Mouse (Mus musculus): ENCODE measurements around the gene Col25a1.

The Col25a1 gene

DNA sequence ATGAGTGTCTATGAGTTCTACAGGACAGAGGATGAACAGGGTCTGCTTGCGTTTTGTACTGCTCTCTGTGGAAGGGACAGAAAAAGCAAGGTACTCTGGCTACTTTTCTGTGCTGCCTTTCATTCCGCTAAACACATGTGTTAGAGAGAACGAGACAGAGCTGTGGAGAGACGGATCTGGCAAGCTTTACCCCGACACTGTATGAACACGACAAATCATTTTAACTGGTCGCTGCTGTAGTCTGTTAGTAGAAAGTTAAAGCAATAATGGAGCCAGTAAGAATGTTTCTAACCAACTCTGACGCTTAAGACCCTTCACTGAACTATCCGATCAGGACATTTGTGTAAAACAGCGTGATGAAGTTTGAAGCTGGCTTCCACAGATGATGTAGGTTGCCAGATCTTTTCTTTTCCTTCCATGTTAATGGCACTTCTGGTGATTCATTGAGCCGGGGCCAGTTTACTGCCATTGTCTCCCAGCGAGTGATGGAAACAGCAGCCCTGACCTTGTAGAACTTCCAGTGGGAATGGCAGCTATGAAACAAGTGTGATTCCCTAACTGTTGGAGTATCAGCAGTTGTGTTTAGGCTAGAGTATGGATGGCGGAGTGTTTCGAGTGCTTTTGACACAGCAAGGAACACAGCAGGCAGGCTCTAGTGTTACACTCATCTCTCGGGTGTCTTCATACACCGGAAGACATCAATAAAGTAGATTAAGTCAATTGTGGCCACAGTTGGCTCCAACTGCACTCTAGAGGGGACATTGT lies 437.2 kb downstream of the Col25a1 start:
- no peak for DNase-seq (ENCODE audit: low read depth, low spot score)

DNA sequence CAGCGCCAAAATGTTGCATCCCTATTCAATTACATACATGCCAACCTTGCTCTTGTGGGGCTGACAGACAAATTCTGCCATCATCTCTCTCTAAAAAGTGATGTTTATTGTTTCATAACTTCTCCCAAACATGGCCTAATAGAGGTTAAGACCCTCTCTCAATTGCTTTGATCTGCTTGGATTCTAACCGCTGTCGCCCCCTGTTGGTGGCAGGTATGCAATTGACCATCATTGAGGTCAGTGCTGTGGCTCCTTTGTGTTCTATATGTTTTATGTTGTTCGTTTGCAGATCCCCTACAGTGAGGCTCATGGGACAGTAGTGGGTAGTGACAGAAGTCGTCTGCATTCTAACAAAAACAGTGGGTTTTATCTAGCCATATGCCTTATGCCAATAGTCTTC lies 441.9 kb downstream of the Col25a1 start:
- DNase-seq (ENCODE audit: low read depth, low spot score): no peak

- DNase-seq (ENCODE audit: low read depth, low spot score): peak; percentile 52
Observed at GRCm38 (mm10) chr3:130574652-130575051, 443.4 kb downstream of the Col25a1 start.

DNA sequence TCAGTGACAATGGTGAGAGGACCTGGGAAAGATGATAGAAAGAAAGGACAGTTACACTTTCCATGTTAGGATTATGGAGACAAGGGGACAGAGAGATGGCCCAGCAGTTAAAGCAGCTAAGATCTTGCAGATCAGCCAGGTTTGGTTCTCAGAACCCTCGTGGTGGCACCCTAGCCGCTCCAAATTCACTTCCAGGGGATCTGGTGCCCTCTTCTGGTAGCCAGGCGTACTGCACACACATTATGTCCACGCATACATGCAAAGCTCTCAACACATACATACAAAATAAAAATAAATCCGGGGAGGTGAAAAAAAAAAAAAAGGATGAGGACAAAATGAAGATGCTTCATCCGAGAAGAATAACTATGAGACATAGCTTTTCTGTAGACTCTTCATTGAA lies 445.4 kb downstream of the Col25a1 start:
- no peak for DNase-seq (ENCODE audit: low read depth, low spot score)

DNA sequence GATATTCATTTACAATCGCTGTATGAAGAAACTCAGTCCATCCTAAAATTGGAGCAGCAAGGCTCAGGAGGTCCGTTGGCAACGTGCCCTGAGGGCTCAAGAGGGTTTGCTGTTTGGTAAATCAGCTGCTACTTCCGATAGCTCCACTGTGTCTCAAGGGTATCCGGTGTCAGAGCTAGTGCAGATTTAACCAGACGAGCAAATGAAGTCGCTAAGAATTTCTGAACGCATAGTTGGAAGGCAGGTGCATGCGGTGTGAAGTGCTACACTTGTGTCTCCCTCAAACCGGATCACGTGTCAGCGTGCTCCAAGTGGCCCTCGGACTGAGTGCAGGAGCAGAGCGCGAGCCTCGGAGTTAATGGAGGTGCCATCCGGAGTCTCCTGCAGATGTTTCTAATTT lies 448.2 kb downstream of the Col25a1 start:
- DNase-seq (ENCODE audit: low read depth, low spot score): peak; percentile 41

DNA sequence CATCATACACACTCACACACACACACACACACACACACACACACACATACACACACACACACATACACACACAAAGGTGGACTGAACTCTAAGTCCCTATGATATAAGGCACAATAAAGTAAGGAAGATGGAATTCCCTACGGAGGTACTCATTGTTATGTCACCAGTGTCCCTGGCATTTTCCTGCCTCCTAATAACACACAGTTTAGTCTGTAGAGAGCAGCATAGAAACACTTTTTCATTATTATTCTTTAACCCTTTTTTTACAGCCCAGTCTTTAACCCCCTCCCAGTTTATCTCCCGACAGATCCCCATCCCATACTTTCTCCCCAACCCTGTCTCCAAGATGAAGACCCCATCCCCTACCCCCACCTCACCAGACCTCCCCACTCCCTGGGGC lies 450.3 kb downstream of the Col25a1 start:
- no peak for DNase-seq (ENCODE audit: low read depth, low spot score)

DNA sequence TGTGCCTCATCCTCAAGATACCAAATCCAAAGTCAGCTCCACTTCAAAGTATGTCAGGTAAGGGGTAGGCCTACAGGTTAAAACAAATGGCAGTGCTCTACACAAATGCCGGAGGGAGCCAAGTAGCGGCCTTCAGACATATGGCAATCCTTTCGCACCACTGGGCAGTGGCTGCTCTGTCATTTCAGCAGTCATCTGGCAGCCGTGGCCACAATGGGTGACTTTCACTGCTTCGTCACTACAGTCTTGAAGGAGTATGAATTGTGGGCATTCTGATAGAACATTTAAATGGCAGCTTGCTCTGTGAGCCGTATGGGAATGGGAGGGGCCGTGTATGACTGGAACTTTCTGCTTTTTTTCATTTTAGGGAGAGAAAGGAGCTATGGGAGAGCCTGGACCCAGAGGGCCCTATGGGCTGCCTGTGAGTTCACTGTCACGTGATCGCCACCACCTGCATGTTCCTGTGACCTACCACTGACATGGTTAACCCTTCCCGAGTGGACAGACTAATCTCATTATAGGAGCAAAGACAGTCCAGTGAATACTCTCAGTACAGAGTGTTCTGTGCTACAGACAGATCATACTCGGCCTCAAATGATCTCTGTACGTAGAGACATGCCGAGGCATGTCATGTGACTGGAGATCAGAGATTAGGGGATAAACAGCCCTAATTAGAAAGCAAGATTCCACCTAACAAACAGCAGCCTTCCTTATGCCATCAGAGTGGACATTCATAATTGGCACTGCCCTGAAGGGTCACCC lies 451.8 kb downstream of the Col25a1 start:
- DNase-seq (ENCODE audit: low read depth, low spot score): no peak

DNA sequence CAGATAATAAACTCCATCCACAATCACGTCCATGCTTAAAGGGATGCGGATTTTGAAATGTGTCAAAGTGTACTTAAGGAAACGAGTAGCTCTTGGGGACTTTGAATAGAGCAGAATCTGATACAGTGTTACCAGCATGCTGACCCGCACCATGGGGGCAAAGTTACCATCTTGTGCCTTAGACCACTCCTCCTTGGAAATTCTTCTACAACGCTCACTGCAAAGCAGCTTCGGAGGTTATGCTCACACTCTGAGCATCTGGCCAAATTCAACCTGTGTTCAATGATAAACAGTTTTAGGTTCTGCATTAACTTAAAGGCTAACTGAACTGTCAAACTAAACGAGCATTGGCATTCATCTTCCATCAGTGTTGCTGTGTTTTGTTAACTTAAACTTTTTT lies 452.7 kb downstream of the Col25a1 start:
- DNase-seq (ENCODE audit: low read depth, low spot score): no peak

GRCm38 (mm10) chr3:130595050-130595449 lies 463.7 kb downstream of the Col25a1 start:
- no peak for DNase-seq (ENCODE audit: low read depth, low spot score)

- DNase-seq (ENCODE audit: low read depth, low spot score): no peak
Observed at GRCm38 (mm10) chr3:130601491-130601890, 470.2 kb downstream of the Col25a1 start.

DNA sequence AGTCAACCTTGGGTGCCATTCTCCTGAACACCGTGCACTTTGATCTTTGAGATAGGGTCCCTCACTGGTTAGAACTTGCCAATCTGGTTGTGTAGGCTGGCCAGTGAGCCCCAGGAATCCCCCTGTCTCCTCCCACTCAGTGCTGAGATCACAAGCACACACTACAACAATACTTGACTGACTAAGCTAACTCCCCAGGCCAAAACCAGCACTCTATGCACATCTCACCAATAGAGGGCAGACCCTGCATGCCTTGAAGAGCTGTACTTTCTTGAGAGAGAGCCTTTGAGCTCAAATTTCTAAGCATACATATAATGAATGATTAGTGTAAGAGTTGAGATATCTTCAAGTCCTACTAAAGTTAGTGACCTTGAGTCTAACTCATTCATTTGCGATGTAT lies 476.6 kb downstream of the Col25a1 start:
- DNase-seq (ENCODE audit: low read depth, low spot score): peak; percentile 10

- DNase-seq (ENCODE audit: low read depth, low spot score): no peak
Observed at GRCm38 (mm10) chr3:130614444-130614843, 483.1 kb downstream of the Col25a1 start.

DNA sequence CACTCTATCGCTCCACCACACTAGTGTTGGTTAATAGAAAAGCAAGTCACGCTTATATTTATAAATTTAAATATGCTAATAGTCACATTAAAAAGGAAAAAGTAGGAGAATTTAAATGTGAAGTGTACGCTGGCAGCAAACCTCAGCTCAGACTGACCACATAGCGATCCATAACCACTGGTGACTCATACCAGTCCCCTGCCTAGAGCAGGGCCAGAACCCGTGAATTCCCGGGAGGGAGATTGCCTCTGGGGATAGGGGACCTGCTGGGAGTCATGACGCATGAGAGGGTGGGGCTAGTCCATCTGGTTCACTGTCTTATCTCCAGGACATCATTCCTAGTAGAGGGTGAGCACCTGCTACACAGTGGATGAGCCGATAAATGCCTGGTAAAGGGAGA lies 484.3 kb downstream of the Col25a1 start:
- DNase-seq (ENCODE audit: low read depth, low spot score): no peak

DNA sequence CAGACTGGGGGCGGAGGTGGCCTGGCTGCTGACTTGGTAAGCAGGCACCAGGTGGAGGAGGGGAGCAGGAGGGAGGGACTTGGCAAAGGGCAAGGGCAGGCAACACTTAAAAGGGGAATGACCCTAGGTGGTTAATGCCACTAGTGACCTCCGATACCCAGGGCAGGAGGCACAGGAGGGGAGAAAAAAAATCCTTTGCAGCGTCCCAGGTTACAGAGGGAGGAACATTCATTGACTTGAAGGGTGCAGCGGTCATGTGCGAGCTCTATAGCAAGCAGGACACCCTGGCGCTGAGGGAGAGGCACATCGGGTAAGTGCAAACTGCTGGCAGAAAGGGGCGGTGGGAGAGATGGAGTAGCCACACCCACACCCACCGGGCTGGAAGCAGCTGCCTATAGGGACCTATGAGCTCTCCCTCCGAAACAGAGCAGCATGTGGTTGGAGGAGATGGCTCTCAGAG lies 486.2 kb downstream of the Col25a1 start, which contains the start of gene Etnppl:
Etnppl (plus strand) TSS at position 10 of the 460 bp plus-strand sequence.
- DNase-seq (ENCODE audit: low read depth, low spot score): peak; percentile 44

DNA sequence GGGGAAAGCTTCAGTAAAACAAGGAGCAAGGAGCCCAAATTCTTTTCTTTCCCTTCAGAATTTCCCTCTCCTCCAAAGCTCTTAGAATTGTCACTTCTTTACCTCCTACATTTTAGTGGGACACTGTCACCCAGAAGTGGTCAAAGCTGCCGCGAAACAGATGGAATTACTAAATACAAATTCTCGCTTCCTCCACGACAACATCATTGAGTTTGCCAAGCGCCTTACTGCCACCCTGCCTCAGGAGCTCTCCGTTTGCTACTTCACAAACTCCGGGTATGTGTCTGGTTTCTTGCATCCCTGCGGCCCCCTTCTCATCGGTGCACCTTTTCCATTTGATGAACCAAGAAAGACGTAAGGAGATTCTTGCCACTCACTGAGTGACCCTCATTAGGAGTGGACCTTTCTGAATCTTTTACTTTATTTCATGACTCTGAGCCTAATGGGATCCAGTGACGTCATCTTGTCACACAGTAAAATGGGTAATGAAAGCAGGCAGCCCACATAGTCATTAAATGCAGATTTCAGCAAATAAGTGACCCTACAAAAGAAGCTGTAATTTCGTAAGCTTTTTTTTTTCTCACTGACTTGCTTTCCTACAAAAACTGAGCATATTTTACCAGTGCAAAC lies 489.3 kb downstream of the Col25a1 start:
- peak; percentile 52 for DNase-seq (ENCODE audit: low read depth, low spot score)

- DNase-seq (ENCODE audit: low read depth, low spot score): no peak
Observed at GRCm38 (mm10) chr3:130628358-130628757, 497.1 kb downstream of the Col25a1 start.

GRCm38 (mm10) chr3:130633859-130634258 lies 502.6 kb downstream of the Col25a1 start:
- DNase-seq (ENCODE audit: low read depth, low spot score): no peak

GRCm38 (mm10) chr3:130646110-130646810 lies 515.0 kb downstream of the Col25a1 start:
- no peak for DNase-seq (ENCODE audit: low read depth, low spot score)
